Mouse (Mus musculus) T-helper 1 cell (primary cell): ENCODE measurements around the gene Vmn1r172.
"Not testable (repeated sequence)": the region's sequence is repeated elsewhere in the genome, so short reads cannot be mapped to it uniquely, and the experiment has no call there.

Experiments used
- in situ Hi-C: fragments of 300-600 bp; cut with MboI, MseI; formaldehyde crosslinking; loops from one replicate; pipeline ENCODE4 v1.15.1; 2025; ENCODE audit warnings: high pct_unique_total_duplicates

Gene Vmn1r172

GRCm38 (mm10) chr7:23658016-23658415 lies at the start of gene Vmn1r172:
TSS of gene Vmn1r172 (plus strand) at chr7:23658316.
- in situ Hi-C loops = no loop called here

GRCm38 (mm10) chr7:23630422-23630821 lies 27.7 kb upstream of the Vmn1r172 start, which contains the start of gene Vmn1r171:
TSS of gene Vmn1r171 (plus strand) at chr7:23630722.
- in situ Hi-C loops = no loop called here

- in situ Hi-C loops = not testable (repeated sequence)
Observed at GRCm38 (mm10) chr7:23700403-23700802, 42.3 kb downstream of the Vmn1r172 start, which contains the start of gene Vmn1r173. TSS of gene Vmn1r173 (plus strand) at chr7:23700703.
